Mouse (Mus musculus): Measurements from ENCODE around the gene Itih1. TPM values are rescaled to one million over a fixed set of nuclear protein-coding genes. Genes with fewer than 3 reads are reported as not detected.

Itih1 gene
- 1.0 TPM for polyA plus RNA-seq (2014; fragmentation: Illumina TruSeq; extraction: RNeasy Lipid Tissue Mini Kit (QIAGEN cat#74804); ENCODE audit: insufficient read depth, low read depth, low replicate concordance)

DNA sequence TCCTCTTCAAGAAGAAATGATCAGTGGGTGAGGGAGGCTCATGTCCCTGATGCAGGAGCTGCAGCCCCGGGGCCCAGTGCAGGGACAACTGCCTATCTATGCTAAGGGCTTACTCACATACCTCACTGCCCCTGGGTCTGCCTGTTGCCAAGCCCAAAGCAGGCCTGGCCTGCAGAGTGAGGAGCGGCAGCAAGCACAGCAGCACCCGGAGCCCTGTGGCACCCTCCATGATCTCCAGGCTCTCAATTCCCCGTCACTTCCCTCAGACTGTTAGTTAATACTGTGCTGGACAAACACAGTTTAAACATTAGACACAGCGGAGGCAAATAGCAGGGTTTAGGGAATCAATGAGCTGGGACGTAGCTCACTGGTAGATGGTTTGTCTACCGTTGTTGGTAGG lies at the start of gene Itih1:
Gene Itih1 (minus strand): TSS at position 252 of the 400 bp plus-strand sequence.

DNA sequence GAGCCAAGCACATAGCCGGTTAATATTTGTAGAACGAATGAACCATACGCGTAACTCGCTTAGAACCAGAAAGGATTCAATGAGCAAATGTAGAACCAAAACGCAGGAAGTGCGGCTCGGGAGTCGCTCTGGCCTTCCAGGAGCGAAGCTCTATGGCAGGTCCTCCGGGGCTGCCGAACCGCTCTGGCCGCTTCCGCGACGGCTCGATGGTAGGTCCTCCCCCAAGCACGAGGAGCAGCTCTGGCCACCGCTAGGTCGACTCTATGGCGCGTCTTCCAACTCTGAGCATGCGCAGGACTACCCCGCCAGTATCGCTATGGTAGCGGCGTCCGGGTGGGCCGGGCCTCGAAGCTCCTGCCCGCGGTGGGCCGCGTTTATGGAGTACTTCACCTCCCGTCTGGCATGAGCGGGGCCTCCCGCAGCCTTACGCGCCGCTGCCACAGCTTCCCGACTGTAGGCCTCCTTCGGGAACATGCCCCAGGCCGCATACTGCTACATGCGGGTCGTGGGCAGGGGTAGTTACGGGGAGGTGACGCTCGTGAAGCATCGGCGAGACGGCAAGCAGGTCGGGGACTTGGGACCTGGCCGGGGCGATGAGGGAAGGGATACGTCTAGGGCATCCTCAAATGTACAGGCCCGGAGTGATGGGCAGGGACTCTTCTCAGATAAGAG lies 8.2 kb upstream of the Itih1 start, which contains the start of gene Nek4:
Gene Nek4 (plus strand): TSS at position 224 of the 672 bp plus-strand sequence.

DNA sequence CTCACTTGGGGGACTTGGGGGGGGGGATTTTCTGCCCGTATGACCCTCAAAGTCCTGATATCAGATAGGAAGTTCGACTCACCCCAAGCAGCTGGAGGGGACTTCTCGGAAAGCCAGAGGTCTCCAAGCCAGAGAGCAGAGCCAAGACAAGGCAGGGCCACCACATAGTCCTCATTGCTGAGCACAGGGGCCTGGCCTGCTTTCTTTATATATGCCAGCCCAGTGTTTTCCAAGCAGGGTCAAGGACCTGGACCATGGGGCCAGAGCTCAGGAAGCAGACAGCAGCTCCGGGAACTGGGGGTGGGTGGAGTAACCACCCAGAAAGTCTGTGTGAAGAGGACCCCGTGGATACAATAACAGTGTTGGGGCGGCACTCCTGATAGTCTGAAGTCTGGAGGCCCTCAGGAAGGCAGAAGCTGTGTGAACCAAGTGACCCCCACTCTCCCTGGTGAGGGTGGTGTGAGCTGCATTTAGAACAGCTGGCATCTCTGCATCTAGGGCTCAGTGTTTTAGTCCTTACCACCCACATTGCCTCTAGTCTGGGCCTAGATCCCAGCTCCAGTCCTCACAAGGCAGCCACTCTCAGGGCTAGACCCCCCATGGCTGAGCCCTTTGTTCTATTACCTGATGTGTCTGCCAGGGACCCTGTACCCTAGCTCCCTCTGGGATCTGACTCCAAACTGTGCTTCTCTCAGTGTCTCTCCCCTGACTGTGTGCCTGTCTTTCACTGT lies 19.5 kb downstream of the Itih1 start, which contains the start of gene Itih3:
Gene Itih3 (minus strand): TSS at position 386 of the 731 bp plus-strand sequence.

DNA sequence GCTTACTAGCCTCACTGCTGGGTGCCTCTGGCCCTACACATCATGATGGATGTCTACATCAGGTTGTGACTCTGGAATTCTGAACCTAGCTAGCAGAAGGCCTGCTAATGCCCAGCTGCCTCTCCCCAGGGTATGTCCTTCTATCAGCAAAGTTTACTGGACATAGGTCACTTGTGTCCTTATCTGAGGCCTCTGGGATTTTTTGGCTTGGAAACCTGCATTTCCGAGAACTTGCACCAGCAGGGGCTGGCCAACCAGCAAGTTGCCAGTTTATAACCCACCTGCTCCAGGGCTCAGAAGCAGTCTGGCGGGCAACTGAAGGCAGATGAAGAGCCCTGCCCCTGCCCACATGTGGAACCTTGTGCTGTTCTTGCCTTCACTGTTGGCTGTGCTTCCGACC lies 56.9 kb downstream of the Itih1 start, which contains the start of gene Itih4:
Gene Itih4 (plus strand): TSS at position 273 of the 400 bp plus-strand sequence.

Other genes with a start within 250 kb of the Itih1 start
- 2.6 TPM for gene Sfmbt1, start 228.4 kb downstream of the Itih1 start, polyA plus RNA-seq (2014; fragmentation: Illumina TruSeq; extraction: RNeasy Lipid Tissue Mini Kit (QIAGEN cat#74804); ENCODE audit: insufficient read depth, low read depth, low replicate concordance)
- 25.9 TPM for gene Tmem110, start 117.7 kb downstream of the Itih1 start, polyA plus RNA-seq (2014; fragmentation: Illumina TruSeq; extraction: RNeasy Lipid Tissue Mini Kit (QIAGEN cat#74804); ENCODE audit: insufficient read depth, low read depth, low replicate concordance)
- gene Mustn1, start 64.1 kb downstream of the Itih1 start, polyA plus RNA-seq (2014; fragmentation: Illumina TruSeq; extraction: RNeasy Lipid Tissue Mini Kit (QIAGEN cat#74804); ENCODE audit: insufficient read depth, low read depth, low replicate concordance), result 49.9 TPM
- 72.1 TPM for gene Itih4, start 56.8 kb downstream of the Itih1 start, polyA plus RNA-seq (2014; fragmentation: Illumina TruSeq; extraction: RNeasy Lipid Tissue Mini Kit (QIAGEN cat#74804); ENCODE audit: insufficient read depth, low read depth, low replicate concordance)
- gene Itih3, start 19.5 kb downstream of the Itih1 start, polyA plus RNA-seq (2014; fragmentation: Illumina TruSeq; extraction: RNeasy Lipid Tissue Mini Kit (QIAGEN cat#74804); ENCODE audit: insufficient read depth, low read depth, low replicate concordance), result 0.75 TPM
- gene Nek4, start 8.1 kb upstream of the Itih1 start, polyA plus RNA-seq (2014; fragmentation: Illumina TruSeq; extraction: RNeasy Lipid Tissue Mini Kit (QIAGEN cat#74804); ENCODE audit: insufficient read depth, low read depth, low replicate concordance), result 3.6 TPM
- 47.2 TPM for gene Glt8d1, start 58.1 kb upstream of the Itih1 start, polyA plus RNA-seq (2014; fragmentation: Illumina TruSeq; extraction: RNeasy Lipid Tissue Mini Kit (QIAGEN cat#74804); ENCODE audit: insufficient read depth, low read depth, low replicate concordance)
- gene Spcs1, start 58.4 kb upstream of the Itih1 start, polyA plus RNA-seq (2014; fragmentation: Illumina TruSeq; extraction: RNeasy Lipid Tissue Mini Kit (QIAGEN cat#74804); ENCODE audit: insufficient read depth, low read depth, low replicate concordance), result 296 TPM
- 10.1 TPM for gene Pbrm1, start 75.8 kb upstream of the Itih1 start, polyA plus RNA-seq (2014; fragmentation: Illumina TruSeq; extraction: RNeasy Lipid Tissue Mini Kit (QIAGEN cat#74804); ENCODE audit: insufficient read depth, low read depth, low replicate concordance)
- 24.8 TPM for gene Gnl3, start 75.9 kb upstream of the Itih1 start, polyA plus RNA-seq (2014; fragmentation: Illumina TruSeq; extraction: RNeasy Lipid Tissue Mini Kit (QIAGEN cat#74804); ENCODE audit: insufficient read depth, low read depth, low replicate concordance)
- gene Smim4, start 185.7 kb upstream of the Itih1 start, polyA plus RNA-seq (2014; fragmentation: Illumina TruSeq; extraction: RNeasy Lipid Tissue Mini Kit (QIAGEN cat#74804); ENCODE audit: insufficient read depth, low read depth, low replicate concordance), result 81.6 TPM
- gene Nt5dc2, start 187.8 kb upstream of the Itih1 start, polyA plus RNA-seq (2014; fragmentation: Illumina TruSeq; extraction: RNeasy Lipid Tissue Mini Kit (QIAGEN cat#74804); ENCODE audit: insufficient read depth, low read depth, low replicate concordance), result 48.3 TPM
- 34.1 TPM for gene Stab1, start 225.4 kb upstream of the Itih1 start, polyA plus RNA-seq (2014; fragmentation: Illumina TruSeq; extraction: RNeasy Lipid Tissue Mini Kit (QIAGEN cat#74804); ENCODE audit: insufficient read depth, low read depth, low replicate concordance)

Measured in lung, adult 10 weeks (tissue).